Mouse (Mus musculus): ENCODE results near the gene Lgals3. TPM values are rescaled to one million over a fixed set of nuclear protein-coding genes. Genes with fewer than 3 reads are reported as not detected.

Gene Lgals3
- total RNA-seq, 2 experiments from 2014 or later: 6.2 to 6.9 TPM

- no peak for DNase-seq (ENCODE audit: low spot score in 2 of 2)
Measured at GRCm38 (mm10) chr14:47419723-47420276, 52.2 kb downstream of the Lgals3 start.

- no peak for DNase-seq (ENCODE audit: low spot score in 2 of 2)
Measured at GRCm38 (mm10) chr14:47421606-47422005, 54.1 kb downstream of the Lgals3 start.

GRCm38 (mm10) chr14:47422466-47422865 lies 54.9 kb downstream of the Lgals3 start:
- DNase-seq (ENCODE audit: low spot score in 2 of 2): no peak

GRCm38 (mm10) chr14:47432987-47433386 lies 65.4 kb downstream of the Lgals3 start:
- no peak for DNase-seq (ENCODE audit: low spot score in 2 of 2)

Other genes starting within 250 kb of the Lgals3 start
- 1 to 10 TPM; 2.5 to 2.7 TPM for gene Gch1, start 178.3 kb upstream of the Lgals3 start, total RNA-seq (2021)
- 1 to 10 TPM; 9.4 to 9.6 TPM for gene Wdhd1, start 90.9 kb upstream of the Lgals3 start, total RNA-seq (2021)
- 10 to 100 TPM; 12.3 to 13.7 TPM for gene Socs4, start 90.8 kb upstream of the Lgals3 start, total RNA-seq (2021)
- gene Mapk1ip1l, start 69.5 kb upstream of the Lgals3 start, total RNA-seq (2021): 10 to 100 TPM; 79.1 to 79.2 TPM
- 10 to 100 TPM; 15.3 to 15.4 TPM for gene Dlgap5, start 50.7 kb downstream of the Lgals3 start, total RNA-seq (2021)
- 10 to 100 TPM; 19.6 to 20.5 TPM for gene Fbxo34, start 82.7 kb downstream of the Lgals3 start, total RNA-seq (2021)
- gene Atg14, start 202.9 kb downstream of the Lgals3 start, total RNA-seq (2021): 10 to 100 TPM in 1 of 2 experiments, 1 to 10 TPM in 1; 8.9 to 11.0 TPM

All from gastrocnemius, postnatal 4 days (tissue).